Mouse (Mus musculus) heart, postnatal 0 days (tissue): ENCODE measurements around the gene Tfrc. TPM values are rescaled to one million over a fixed set of nuclear protein-coding genes. Genes with fewer than 3 reads are reported as not detected.

Experiments
- ATAC-seq: fragments of 200-750 bp; cut with Nextera tagmentation; 2 replicates; pipeline ENCODE4 v1.8.0; 2017; ENCODE audit warnings: low read depth, moderate number of reproducible peaks, moderate library complexity; ENCODE audit not compliant: insufficient read depth
- DNase-seq: peaks from one replicate; pipeline ENCODE4 v3.0.0-alpha.2; 2016; ENCODE audit warnings: low spot score
- H3K27ac ChIP-seq: fragments of 300-500 bp; sonication (generic); 2 replicates; pipeline ENCODE4 v1.5.1; 2014; ENCODE audit warnings: low read depth, mild to moderate bottlenecking
- H3K27me3 ChIP-seq: fragments of 300-500 bp; sonication (generic); 2 replicates; pipeline ENCODE4 v1.6.1; 2014; ENCODE audit warnings: low read length, mixed read lengths; ENCODE audit not compliant: control insufficient read depth, insufficient read depth
- H3K36me3 ChIP-seq: fragments of 300-500 bp; sonication (generic); replicated peaks from 2 replicates; pipeline ENCODE4 v1.6.1; 2014; ENCODE audit warnings: low read length, mixed read lengths; ENCODE audit not compliant: control insufficient read depth, insufficient read depth
- H3K4me1 ChIP-seq: fragments of 300-500 bp; sonication (generic); 2 replicates; pipeline ENCODE4 v1.6.1; 2014; ENCODE audit warnings: antibody characterized with exemption; ENCODE audit not compliant: control insufficient read depth, insufficient read depth
- H3K4me2 ChIP-seq: fragments of 300-500 bp; sonication (generic); 2 replicates; pipeline ENCODE4 v1.6.1; 2014; ENCODE audit warnings: low read depth, mild to moderate bottlenecking, low read length, moderate library complexity
- H3K4me3 ChIP-seq: fragments of 300-500 bp; sonication (generic); 2 replicates; pipeline ENCODE4 v1.5.1; 2014; ENCODE audit warnings: low read depth, low read length
- H3K9ac ChIP-seq: fragments of 300-500 bp; sonication (generic); replicated peaks from 2 replicates; pipeline ENCODE4 v1.6.1; 2014; ENCODE audit warnings: low read depth, low read length, mixed read lengths
- H3K9me3 ChIP-seq: fragments of 300-500 bp; sonication (generic); replicated peaks from 2 replicates; pipeline ENCODE4 v1.6.1; 2016; ENCODE audit warnings: low read length; ENCODE audit not compliant: control insufficient read depth
- CTCF ChIP-seq: IDR thresholded peaks from 2 replicates; pipeline ENCODE4 v1.5.1; 2016; ENCODE audit warnings: antibody characterized with exemption, control low read depth, low read depth
- EP300 ChIP-seq: IDR thresholded peaks from 2 replicates; pipeline ENCODE4 v1.6.1; 2016; ENCODE audit warnings: antibody characterized with exemption, low read depth
- WGBS: fragments of 180-500 bp; shearing (Covaris S2); extraction: QIAGEN DNeasy Blood & Tissue Kit; methylation state at CpG from one replicate; pipeline ENCODE4 v1.1.7; 2014; 5-methylcytosine and 5-hydroxymethylcytosine counted together
- polyA plus RNA-seq: library from polyadenylated mRNA; unstranded; fragments of >200 nt; fragmentation: Nextera tagmentation; extraction: Ambion mirVana; gene quantifications from 2 replicates; pipeline ENCODE4 v1.2.1, GENCODE M21; 2015
- total RNA-seq: library from RNA; depleted of rRNA; stranded (reverse); fragments of >200 nt; gene quantifications from 2 replicates; pipeline ENCODE4 v1.2.3, GENCODE M21; 2014; ENCODE audit warnings: low replicate concordance

Tfrc gene
- total and polyA plus RNA-seq, 2 experiments from 2014 or later = 57.1 to 71.7 TPM

DNA sequence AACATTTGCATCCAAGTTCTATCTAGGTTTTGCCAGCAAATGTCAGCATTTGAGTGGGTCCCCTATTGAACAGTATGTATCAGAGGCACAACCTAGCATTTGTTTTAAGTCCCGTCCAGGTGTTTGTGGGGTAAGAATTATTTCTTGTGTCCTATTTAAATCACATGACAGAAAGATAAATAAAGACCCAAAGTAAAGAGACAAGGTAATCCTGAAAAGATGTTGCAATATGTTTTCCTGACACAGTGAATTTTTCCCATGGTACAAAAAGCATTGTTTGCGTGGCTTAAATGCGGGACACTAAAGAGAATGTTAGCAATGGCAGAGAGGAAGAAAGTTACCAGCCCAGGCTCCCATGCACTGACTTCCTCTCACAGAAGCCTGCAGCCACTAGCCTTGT is 38.7 kb upstream of the Tfrc start:
- no peaks in the 10 kb centered on the region for H3K9me3 ChIP-seq
- no peak for TF ChIP-seq EP300
- no peak for TF ChIP-seq CTCF
- H3K36me3 ChIP-seq = no peaks in the 10 kb centered on the region
- no peak for DNase-seq
- H3K4me2 ChIP-seq = no peak overlapping the region
- H3K27me3 ChIP-seq = no peaks in the 10 kb centered on the region
- no peak overlapping the region for H3K27ac ChIP-seq
- no peak overlapping the region for H3K9ac ChIP-seq
- no peak for ATAC-seq
- H3K4me1 ChIP-seq = peaks cover 18% of the 10 kb centered on the region
- 93% methylated on average over 3 of the region's 3 CpGs for WGBS
- no peak overlapping the region for H3K4me3 ChIP-seq

DNA sequence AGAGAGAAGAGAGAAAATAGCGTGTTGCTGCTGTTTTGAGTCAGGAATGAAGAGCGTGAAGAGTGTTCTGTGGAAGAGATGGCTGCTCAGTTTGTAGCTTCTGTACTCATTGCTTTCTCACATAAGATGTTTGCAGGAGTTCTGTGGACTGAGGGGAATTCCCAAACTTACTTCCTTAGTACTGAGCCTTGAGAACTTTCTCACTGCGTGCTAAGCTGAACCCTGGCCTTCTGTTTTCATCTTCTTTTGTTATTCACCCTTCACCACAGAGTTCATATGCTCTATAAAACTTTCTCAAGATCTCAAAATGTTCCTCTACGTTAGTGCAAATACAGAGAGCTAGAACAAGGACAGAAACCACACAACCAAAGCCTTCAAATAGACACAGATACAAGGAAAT is 36.2 kb upstream of the Tfrc start:
- H3K36me3 ChIP-seq = no peaks in the 10 kb centered on the region
- ATAC-seq (no peak), DNase-seq (no peak)
- H3K9me3 ChIP-seq = no peaks in the 10 kb centered on the region
- no peaks in the 10 kb centered on the region for H3K27me3 ChIP-seq
- peaks cover 11% of the 10 kb centered on the region for H3K4me1 ChIP-seq
- H3K9ac ChIP-seq = no peak overlapping the region
- TF ChIP-seq EP300 (no peak), CTCF (no peak)
- no peak overlapping the region for H3K27ac ChIP-seq
- WGBS = 86% methylated on average over 4 of the region's 4 CpGs
- H3K4me3 ChIP-seq = no peak overlapping the region
- H3K4me2 ChIP-seq = no peak overlapping the region

DNA sequence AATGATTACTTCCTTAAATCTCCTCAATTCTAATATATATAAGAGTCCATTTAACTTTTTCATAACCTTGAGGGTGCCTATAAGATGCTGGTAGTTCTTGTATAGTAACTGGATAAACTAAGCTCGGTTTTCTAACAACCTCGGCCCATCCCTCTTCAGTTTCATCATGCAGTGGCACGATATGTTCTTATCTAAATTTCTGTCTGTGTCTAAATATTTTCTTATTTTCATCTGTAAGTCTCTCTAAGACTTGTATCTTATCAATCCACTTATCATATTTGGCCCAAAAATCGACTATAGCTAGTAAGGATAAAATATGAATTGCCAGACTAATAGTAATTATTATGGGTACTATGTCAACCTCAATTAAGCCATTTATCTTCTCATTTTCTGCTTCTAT is 22.2 kb upstream of the Tfrc start:
- no peak overlapping the region for H3K4me3 ChIP-seq
- no peak overlapping the region for H3K9ac ChIP-seq
- no peak overlapping the region for H3K27ac ChIP-seq
- H3K4me2 ChIP-seq = no peak overlapping the region
- DNase-seq (no peak), ATAC-seq (no peak)
- no peaks in the 10 kb centered on the region for H3K4me1 ChIP-seq
- no peak for TF ChIP-seq EP300
- no peak for TF ChIP-seq CTCF
- WGBS = 83% methylated on average over 4 of the region's 4 CpGs
- H3K36me3 ChIP-seq = no peaks in the 10 kb centered on the region
- no peaks in the 10 kb centered on the region for H3K9me3 ChIP-seq
- H3K27me3 ChIP-seq = no peaks in the 10 kb centered on the region

- Histone ChIP-seq H3K9me3 (no peaks in the 10 kb centered on the region), H3K4me3 (no peak overlapping the region), H3K36me3 (no peaks in the 10 kb centered on the region), H3K4me2 (no peak overlapping the region), H3K4me1 (no peaks in the 10 kb centered on the region), H3K27me3 (no peaks in the 10 kb centered on the region), H3K9ac (no peak overlapping the region), H3K27ac (no peak overlapping the region)
- DNase-seq = no peak
- TF ChIP-seq CTCF (no peak), EP300 (no peak)
- WGBS = 85% methylated on average over 3 of the region's 3 CpGs
- ATAC-seq = no peak
Observed at GRCm38 (mm10) chr16:32588568-32588967, 20.2 kb upstream of the Tfrc start.

DNA sequence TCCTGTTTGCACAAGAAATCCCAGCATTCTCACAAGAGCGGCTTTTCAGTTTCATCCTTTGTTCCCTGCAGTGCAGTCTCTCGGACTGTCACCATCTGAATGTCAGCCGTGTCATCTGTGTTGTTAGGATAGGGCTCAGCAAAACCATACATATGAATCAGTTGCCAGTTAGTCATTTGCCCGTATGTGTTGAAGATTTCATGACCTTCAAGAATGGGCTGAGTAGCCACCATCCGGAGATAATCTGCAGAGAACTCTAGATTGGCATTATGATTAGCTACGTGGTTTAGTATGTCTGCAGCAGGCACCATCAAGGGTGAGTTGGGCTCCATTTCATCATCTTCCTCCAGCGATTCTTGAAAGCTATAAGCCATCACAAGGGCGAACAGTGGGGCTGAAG is 17.2 kb upstream of the Tfrc start:
- ATAC-seq = no peak
- Histone ChIP-seq H3K9ac (no peak overlapping the region), H3K36me3 (no peaks in the 10 kb centered on the region), H3K4me3 (no peak overlapping the region), H3K27me3 (no peaks in the 10 kb centered on the region), H3K27ac (no peak overlapping the region), H3K4me1 (no peaks in the 10 kb centered on the region), H3K9me3 (no peaks in the 10 kb centered on the region), H3K4me2 (no peak overlapping the region)
- WGBS = 88% methylated on average over 8 of the region's 8 CpGs
- TF ChIP-seq CTCF = no peak
- TF ChIP-seq EP300 = no peak
- no peak for DNase-seq

- Histone ChIP-seq H3K9me3 (no peaks in the 10 kb centered on the region), H3K27ac (peak overlapping the region; percentile 5; the same call in 1 of the 2 replicates), H3K4me1 (peaks cover 5% of the 10 kb centered on the region; the same call in 1 of the 2 replicates), H3K36me3 (no peaks in the 10 kb centered on the region), H3K4me3 (no peak overlapping the region), H3K27me3 (no peaks in the 10 kb centered on the region), H3K4me2 (no peak overlapping the region), H3K9ac (no peak overlapping the region)
- 83% methylated on average over 5 of the region's 5 CpGs for WGBS
- no peak for DNase-seq
- TF ChIP-seq EP300 (no peak), CTCF (no peak)
- ATAC-seq = no peak
Observed at GRCm38 (mm10) chr16:32593283-32593805, 15.4 kb upstream of the Tfrc start.
